Mouse (Mus musculus) ES-E14 (cell line): Measurements from ENCODE around the gene Clic1.
A peak's percentile ranks its signal among the peaks of the same experiment; 100 is the strongest.

ENCODE experiments used
- MAFK ChIP-seq: IDR thresholded peaks from 2 replicates; pipeline ENCODE4 v1.6.1; 2014; ENCODE audit warnings: mild to moderate bottlenecking, low read depth, low read length, inconsistent platforms; ENCODE audit not compliant: insufficient read depth
- ZC3H11A ChIP-seq: IDR thresholded peaks from 2 replicates; pipeline ENCODE4 v1.6.1; 2012; ENCODE audit warnings: low read depth, mild to moderate bottlenecking, inconsistent platforms, low read length, borderline replicate concordance
- ZNF384 ChIP-seq: IDR thresholded peaks from 2 replicates; pipeline ENCODE4 v1.6.1; 2012; ENCODE audit warnings: low read depth, low read length, inconsistent platforms

- TF ChIP-seq ZC3H11A (no peak), ZNF384 (0 out of 2 replicates have a peak, but pooled peaks have one; percentile 49), MAFK (no peak)
These were observed 26.9 kb downstream of the Clic1 start, which contains the start of gene Ly6g6e for GRCm38 (mm10) chr17:35076507-35077176.
